Mouse (Mus musculus): ENCODE measurements around the gene Gm17019. TPM values are rescaled to one million over a fixed set of nuclear protein-coding genes. Genes with fewer than 3 reads are reported as not detected.
"Not testable (repeated sequence)": the region's sequence is repeated elsewhere in the genome, so short reads cannot be mapped to it uniquely, and the experiment has no call there.

The Gm17019 gene
- polyA plus RNA-seq, 1 experiment = not detected

GRCm38 (mm10) chr5:15006288-15006687 is 26.5 kb downstream of the Gm17019 start:
- H3K4me1 ChIP-seq (ENCODE audit: control insufficient read depth, insufficient read depth, low read length); H3K27ac ChIP-seq (ENCODE audit: insufficient read depth, low read length); H3K4me3 ChIP-seq (ENCODE audit: insufficient read depth, low read length): not testable (repeated sequence)

- H3K4me1 ChIP-seq (ENCODE audit: control insufficient read depth, insufficient read depth, low read length); H3K4me3 ChIP-seq (ENCODE audit: insufficient read depth, low read length); H3K27ac ChIP-seq (ENCODE audit: insufficient read depth, low read length): not testable (repeated sequence)
These were observed 27.2 kb downstream of the Gm17019 start for GRCm38 (mm10) chr5:15005584-15005983.

- not testable (repeated sequence) for H3K4me3 ChIP-seq (ENCODE audit: insufficient read depth, low read length); H3K27ac ChIP-seq (ENCODE audit: insufficient read depth, low read length); H3K4me1 ChIP-seq (ENCODE audit: control insufficient read depth, insufficient read depth, low read length)
These were observed 27.9 kb downstream of the Gm17019 start for GRCm38 (mm10) chr5:15004569-15005562.

GRCm38 (mm10) chr5:14998077-14998476 is 34.7 kb downstream of the Gm17019 start:
- H3K27ac ChIP-seq (ENCODE audit: insufficient read depth, low read length); H3K4me3 ChIP-seq (ENCODE audit: insufficient read depth, low read length); H3K4me1 ChIP-seq (ENCODE audit: control insufficient read depth, insufficient read depth, low read length): not testable (repeated sequence)

- not testable (repeated sequence) for H3K4me1 ChIP-seq (ENCODE audit: control insufficient read depth, insufficient read depth, low read length); H3K4me3 ChIP-seq (ENCODE audit: insufficient read depth, low read length); H3K27ac ChIP-seq (ENCODE audit: insufficient read depth, low read length)
These were observed 35.2 kb downstream of the Gm17019 start for GRCm38 (mm10) chr5:14997556-14997955.

- H3K27ac ChIP-seq (ENCODE audit: insufficient read depth, low read length); H3K4me1 ChIP-seq (ENCODE audit: control insufficient read depth, insufficient read depth, low read length); H3K4me3 ChIP-seq (ENCODE audit: insufficient read depth, low read length): not testable (repeated sequence)
These were observed 36.0 kb downstream of the Gm17019 start for GRCm38 (mm10) chr5:14996670-14997249.

GRCm38 (mm10) chr5:14994124-14994523 is 38.7 kb downstream of the Gm17019 start:
- H3K27ac ChIP-seq (ENCODE audit: insufficient read depth, low read length); H3K4me3 ChIP-seq (ENCODE audit: insufficient read depth, low read length); H3K4me1 ChIP-seq (ENCODE audit: control insufficient read depth, insufficient read depth, low read length): not testable (repeated sequence)

- not testable (repeated sequence) for H3K27ac ChIP-seq (ENCODE audit: insufficient read depth, low read length); H3K4me1 ChIP-seq (ENCODE audit: control insufficient read depth, insufficient read depth, low read length); H3K4me3 ChIP-seq (ENCODE audit: insufficient read depth, low read length)
These were observed 42.2 kb downstream of the Gm17019 start for GRCm38 (mm10) chr5:14990375-14991158.

- not testable (repeated sequence) for H3K4me1 ChIP-seq (ENCODE audit: control insufficient read depth, insufficient read depth, low read length); H3K27ac ChIP-seq (ENCODE audit: insufficient read depth, low read length); H3K4me3 ChIP-seq (ENCODE audit: insufficient read depth, low read length)
These were observed 46.0 kb downstream of the Gm17019 start for GRCm38 (mm10) chr5:14986649-14987387.

Other genes with a start within 250 kb of the Gm17019 start
- not detected in 2 replicates for gene Gm9758, start 118.1 kb downstream of the Gm17019 start, polyA plus RNA-seq (2012; rRNA removed)
- not detected in 2 replicates for gene Speer4e, start 94.6 kb downstream of the Gm17019 start, polyA plus RNA-seq (2012; rRNA removed)
- not detected in 2 replicates for gene Gm10354, start 54.1 kb downstream of the Gm17019 start, polyA plus RNA-seq (2012; rRNA removed)

Data from cortical plate, adult 2 months (tissue).